Mouse (Mus musculus): ENCODE results near the gene Rap1gds1.

DNA sequence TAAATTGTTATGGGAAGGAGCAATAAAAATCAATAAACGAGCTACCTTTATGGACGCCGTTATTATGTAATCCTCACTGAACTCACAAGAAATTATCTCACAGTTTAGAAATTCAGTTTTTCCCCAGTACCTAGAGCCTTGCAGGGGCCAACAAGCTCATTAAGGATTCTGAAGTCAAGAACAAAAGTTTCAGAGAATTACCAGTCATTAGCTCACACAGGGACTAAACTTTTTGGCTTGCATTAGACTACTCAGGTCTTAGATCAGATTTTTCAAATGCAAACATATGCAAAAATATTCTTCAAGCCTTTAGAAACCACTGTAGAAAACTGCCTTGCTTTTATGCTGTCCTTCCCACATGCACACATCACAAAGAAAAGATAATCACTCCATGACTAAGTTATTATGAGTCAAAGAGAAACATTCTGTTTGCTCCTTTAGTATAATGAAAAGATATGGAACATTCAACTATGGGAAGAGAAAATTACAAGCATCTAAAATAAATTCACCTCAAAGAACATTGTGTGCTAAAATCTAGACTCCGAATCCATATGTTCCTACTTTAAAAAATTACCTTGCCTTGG lies 44.3 kb downstream of the Rap1gds1 start:
- TF ChIP-seq CTCF (IDR thresholded peaks at IDR 0.05; ENCODE audit: borderline replicate concordance, extremely low read depth, insufficient read depth, insufficient read length) (no peak), POLR2A (IDR thresholded peaks at IDR 0.05; ENCODE audit: borderline replicate concordance, extremely low read depth, insufficient read depth, insufficient read length, poor library complexity, severe bottlenecking) (no peak)

Measured in brain, embryonic 14.5 days (tissue).